Mouse (Mus musculus): Measurements from ENCODE around the gene Shisa9. TPM values are rescaled to one million over a fixed set of nuclear protein-coding genes. Genes with fewer than 3 reads are reported as not detected.

The Shisa9 gene
- polyA plus RNA-seq, 1 experiment from 2014 or later, result 5.1 TPM

DNA sequence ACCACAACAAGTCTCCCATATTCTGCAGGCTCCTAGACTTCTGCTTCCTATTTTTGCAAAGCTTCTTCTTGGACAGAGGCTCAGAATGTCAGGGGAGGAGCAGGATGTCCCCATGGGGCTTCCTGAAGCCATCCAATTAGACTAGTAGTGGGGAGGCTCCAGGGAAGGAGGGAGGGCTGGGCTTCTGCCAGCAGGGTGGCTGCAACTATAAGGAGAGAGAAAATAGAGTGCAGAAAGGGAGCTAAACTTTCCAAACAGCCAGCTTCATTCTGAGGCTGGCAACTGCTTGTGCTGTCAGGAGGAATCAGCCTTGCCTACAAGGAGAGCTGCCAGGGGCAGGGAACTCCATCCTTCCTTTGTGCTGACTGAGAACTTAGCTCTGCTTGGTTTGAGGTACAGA, 162.8 kb downstream of the Shisa9 start:
- no peak overlapping the region; the same call in 1 of the 2 replicates for H3K9ac ChIP-seq
- ATAC-seq (ENCODE audit: low FRiP score), result no peak
- H3K4me3 ChIP-seq, result no peak overlapping the region
- no peaks in the 10 kb centered on the region for H3K27me3 ChIP-seq
- H3K36me3 ChIP-seq, result no peaks in the 10 kb centered on the region
- H3K4me2 ChIP-seq, result no peak overlapping the region
- no peaks in the 10 kb centered on the region for H3K9me3 ChIP-seq
- no peak overlapping the region for H3K27ac ChIP-seq
- H3K4me1 ChIP-seq (replicated peaks), result peaks cover 2% of the 10 kb centered on the region

DNA sequence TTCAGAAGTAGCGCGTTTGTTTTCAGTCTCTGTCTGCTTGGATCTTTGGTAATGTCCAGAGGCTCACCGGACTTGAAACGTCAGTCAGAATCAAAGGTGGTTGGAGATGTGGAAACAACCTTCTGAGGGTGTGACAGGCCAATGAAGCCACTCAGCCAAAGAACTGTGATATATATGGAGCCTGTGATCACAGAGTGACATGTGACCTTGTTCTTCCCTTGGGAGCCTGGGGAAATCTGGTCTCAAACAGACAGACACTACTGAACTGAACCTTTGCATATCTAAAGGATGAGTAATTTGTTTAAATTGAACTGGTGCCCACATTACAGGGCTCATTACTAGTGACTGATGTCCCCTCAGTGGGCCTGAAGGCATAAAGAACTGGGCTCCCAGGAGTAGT, 168.1 kb downstream of the Shisa9 start:
- no peak overlapping the region for H3K27ac ChIP-seq
- WGBS, result 73% methylated on average over 4 of the region's 4 CpGs
- H3K27me3 ChIP-seq, result no peaks in the 10 kb centered on the region
- no peak overlapping the region for H3K9ac ChIP-seq
- ATAC-seq (ENCODE audit: low FRiP score), result 0 out of 2 replicates have a peak, but pooled peaks have one; percentile 21
- peaks cover 8% of the 10 kb centered on the region for H3K4me1 ChIP-seq (replicated peaks)
- no peak overlapping the region for H3K4me2 ChIP-seq
- no peaks in the 10 kb centered on the region for H3K9me3 ChIP-seq
- no peak overlapping the region for H3K4me3 ChIP-seq
- H3K36me3 ChIP-seq, result no peaks in the 10 kb centered on the region

DNA sequence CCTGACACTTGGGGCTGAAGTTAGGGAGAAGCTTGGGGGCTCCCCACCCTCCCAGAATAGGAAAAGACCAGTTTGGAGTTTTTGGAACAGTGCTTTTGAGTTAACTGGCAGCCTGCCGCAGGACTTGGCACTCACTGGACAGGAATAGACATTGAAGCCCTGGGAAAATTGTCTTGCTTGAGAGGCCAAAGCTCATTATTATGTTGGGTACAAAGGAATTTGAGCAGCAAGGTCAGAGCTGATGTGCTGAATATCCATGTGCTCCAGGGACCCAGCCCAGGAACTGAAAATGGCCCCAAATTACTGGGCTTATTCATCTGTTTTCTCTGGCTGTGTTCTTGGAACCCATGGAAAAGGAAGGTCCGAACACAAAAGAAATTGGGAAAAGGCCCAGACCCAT, 170.6 kb downstream of the Shisa9 start:
- no peak overlapping the region for H3K27ac ChIP-seq
- H3K4me3 ChIP-seq, result no peak overlapping the region
- H3K9ac ChIP-seq, result no peak overlapping the region
- peak; percentile 43; the same call in 1 of the 2 replicates for ATAC-seq (ENCODE audit: low FRiP score)
- H3K36me3 ChIP-seq, result no peaks in the 10 kb centered on the region
- no peaks in the 10 kb centered on the region for H3K27me3 ChIP-seq
- peaks cover 8% of the 10 kb centered on the region for H3K4me1 ChIP-seq (replicated peaks)
- WGBS, result 64% methylated on average over 2 of the region's 2 CpGs
- H3K9me3 ChIP-seq, result no peaks in the 10 kb centered on the region
- H3K4me2 ChIP-seq, result no peak overlapping the region

DNA sequence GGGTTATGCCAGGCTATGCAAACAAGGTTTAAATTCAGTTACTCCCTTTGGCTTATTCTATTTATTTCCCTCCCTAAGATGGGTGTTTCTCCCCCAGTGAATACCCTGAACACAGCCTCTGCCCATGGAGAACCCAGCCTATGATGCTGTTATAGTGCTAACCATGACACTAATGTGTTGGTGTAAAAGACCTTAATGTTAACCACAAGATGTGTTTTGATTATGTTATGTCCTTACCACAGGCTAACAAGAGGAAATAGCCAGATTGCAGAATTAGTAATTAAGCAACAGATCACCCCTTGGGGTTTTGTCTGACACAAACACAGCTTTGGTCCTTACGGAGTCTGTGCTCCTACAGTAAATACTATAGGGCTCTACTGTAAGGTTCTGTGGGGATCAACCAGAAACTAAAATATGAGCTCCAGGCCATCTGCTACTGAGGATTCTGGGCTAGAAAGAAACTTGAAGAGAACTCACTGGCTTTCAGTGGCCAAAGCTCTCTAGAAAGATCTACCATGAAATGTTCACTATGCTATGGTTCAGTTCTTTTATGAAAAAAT, 189.6 kb downstream of the Shisa9 start:
- Histone ChIP-seq H3K27me3 (no peaks in the 10 kb centered on the region), H3K4me3 (no peak overlapping the region), H3K36me3 (no peaks in the 10 kb centered on the region), H3K4me1 (replicated peaks) (no peaks in the 10 kb centered on the region; the same call in none of the 2 replicates), H3K27ac (no peak overlapping the region), H3K4me2 (no peak overlapping the region), H3K9me3 (no peaks in the 10 kb centered on the region), H3K9ac (no peak overlapping the region)
- no peak for ATAC-seq (ENCODE audit: low FRiP score)
- 82% methylated on average over 1 of the region's 1 CpGs for WGBS

DNA sequence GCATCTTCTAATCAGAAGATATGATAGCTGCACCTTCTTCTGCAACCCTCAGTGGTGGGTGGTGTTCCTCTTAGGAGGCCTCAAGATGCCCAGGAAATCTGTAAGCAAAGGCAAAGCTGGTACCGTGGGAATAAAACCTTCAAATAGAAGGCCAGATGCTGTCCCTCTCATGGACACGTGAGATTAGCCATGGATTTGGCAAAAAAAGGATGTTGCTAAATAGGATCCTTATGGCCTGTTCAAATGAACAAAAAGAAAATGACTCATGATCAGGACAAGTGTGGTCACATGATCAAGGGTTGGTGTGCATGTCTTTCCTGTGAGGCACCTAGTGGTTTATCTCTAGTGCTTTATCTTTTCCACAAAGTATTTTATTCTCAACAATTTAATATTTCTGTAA, 194.1 kb downstream of the Shisa9 start:
- no peaks in the 10 kb centered on the region; the same call in 1 of the 2 replicates for H3K4me1 ChIP-seq (replicated peaks)
- H3K9me3 ChIP-seq, result no peaks in the 10 kb centered on the region
- no peak for ATAC-seq (ENCODE audit: low FRiP score)
- no peak overlapping the region for H3K27ac ChIP-seq
- 90% methylated on average over 2 of the region's 2 CpGs for WGBS
- H3K9ac ChIP-seq, result no peak overlapping the region
- H3K27me3 ChIP-seq, result no peaks in the 10 kb centered on the region
- no peak overlapping the region for H3K4me3 ChIP-seq
- H3K36me3 ChIP-seq, result no peaks in the 10 kb centered on the region
- no peak overlapping the region for H3K4me2 ChIP-seq

DNA sequence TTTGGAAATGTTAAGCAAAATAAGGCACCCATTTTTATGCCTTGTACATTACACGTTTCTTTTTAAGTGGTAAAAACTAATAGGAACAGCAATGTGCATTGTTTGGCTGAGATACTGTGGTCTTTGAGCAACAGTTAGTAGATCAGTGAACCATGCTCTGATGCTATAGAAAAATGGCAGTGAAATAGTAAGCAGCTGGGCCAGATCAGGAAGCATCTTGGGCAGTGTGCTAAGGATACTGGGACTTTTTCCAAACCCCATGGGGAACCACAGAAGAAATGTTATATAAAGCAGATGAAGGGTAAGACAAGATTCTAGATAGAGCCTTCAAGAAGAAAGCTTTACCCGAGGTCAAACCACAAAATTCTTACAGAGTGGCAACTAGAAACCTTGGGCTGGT, 205.8 kb downstream of the Shisa9 start:
- Histone ChIP-seq H3K9ac (no peak overlapping the region), H3K4me1 (replicated peaks) (no peaks in the 10 kb centered on the region), H3K36me3 (no peaks in the 10 kb centered on the region), H3K9me3 (no peaks in the 10 kb centered on the region), H3K27ac (no peak overlapping the region), H3K4me2 (no peak overlapping the region), H3K27me3 (no peaks in the 10 kb centered on the region), H3K4me3 (no peak overlapping the region)
- 82% methylated on average over 2 of the region's 2 CpGs for WGBS
- no peak for ATAC-seq (ENCODE audit: low FRiP score)

DNA sequence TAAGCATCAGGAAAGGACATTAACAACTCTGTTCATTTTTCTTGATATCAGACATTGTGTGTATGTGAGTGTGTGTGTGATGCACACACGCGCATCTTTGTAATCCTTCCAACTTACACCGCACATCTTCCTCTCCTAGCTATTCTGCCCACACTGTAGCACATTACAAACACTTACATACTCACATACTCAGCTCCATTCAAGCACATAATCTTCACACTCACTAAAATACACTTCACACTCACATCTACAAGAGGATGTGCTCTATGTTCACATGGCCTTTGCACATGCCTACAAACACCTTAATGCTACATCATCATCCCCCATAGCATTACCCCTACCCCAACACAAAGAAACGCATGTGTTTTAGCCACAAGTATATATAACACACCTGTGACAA, 212.9 kb downstream of the Shisa9 start:
- Histone ChIP-seq H3K27ac (no peak overlapping the region), H3K4me1 (replicated peaks) (no peaks in the 10 kb centered on the region), H3K4me2 (no peak overlapping the region), H3K9ac (no peak overlapping the region), H3K27me3 (no peaks in the 10 kb centered on the region), H3K9me3 (no peaks in the 10 kb centered on the region), H3K4me3 (no peak overlapping the region), H3K36me3 (no peaks in the 10 kb centered on the region)
- WGBS, result 96% methylated on average over 4 of the region's 4 CpGs
- ATAC-seq (ENCODE audit: low FRiP score), result no peak

DNA sequence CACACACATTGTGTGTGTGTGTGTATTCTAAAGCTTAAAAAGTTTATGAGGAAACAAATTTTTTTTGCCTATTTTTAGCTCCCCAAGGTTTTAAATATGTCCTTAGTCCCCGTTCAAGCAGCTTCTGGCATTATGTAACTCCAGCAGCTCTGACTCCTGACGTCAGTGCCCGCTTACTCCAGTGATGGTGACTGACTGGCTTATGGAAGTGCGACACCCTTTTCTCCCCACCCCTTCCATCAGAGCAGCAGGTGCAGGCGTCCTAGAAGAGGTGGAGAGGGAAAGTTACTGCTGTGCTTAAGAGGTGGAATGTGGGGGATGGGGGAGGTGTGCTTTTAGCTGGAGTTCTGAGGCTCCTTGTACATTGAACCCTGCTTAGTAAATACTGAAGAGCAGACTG, 213.7 kb downstream of the Shisa9 start:
- ATAC-seq (ENCODE audit: low FRiP score), result no peak
- Histone ChIP-seq H3K4me1 (replicated peaks) (no peaks in the 10 kb centered on the region), H3K27me3 (no peaks in the 10 kb centered on the region), H3K27ac (no peak overlapping the region), H3K4me2 (no peak overlapping the region), H3K4me3 (no peak overlapping the region), H3K9me3 (no peaks in the 10 kb centered on the region), H3K36me3 (no peaks in the 10 kb centered on the region), H3K9ac (no peak overlapping the region)
- WGBS, result 64% methylated on average over 5 of the region's 5 CpGs

DNA sequence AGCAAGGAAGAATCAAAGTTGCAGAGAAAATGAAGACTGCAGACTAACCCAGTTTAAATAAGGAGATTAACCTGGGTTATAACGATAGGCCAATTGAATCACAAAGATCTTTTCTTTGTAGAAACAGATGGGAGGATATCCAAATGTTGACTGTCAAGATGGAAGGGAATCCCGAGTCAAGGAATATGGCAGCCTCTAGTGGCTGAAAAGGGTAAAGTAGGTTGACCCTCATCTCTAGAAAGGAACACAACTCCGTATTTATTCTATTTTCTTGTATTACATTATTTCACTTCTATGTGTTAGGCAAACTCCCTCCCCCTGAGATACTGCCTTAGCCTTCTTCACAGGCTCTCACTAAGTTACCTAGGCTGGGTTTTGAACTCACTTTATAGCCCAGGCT, 217.3 kb downstream of the Shisa9 start:
- Histone ChIP-seq H3K4me2 (no peak overlapping the region), H3K4me1 (replicated peaks) (no peaks in the 10 kb centered on the region), H3K27ac (no peak overlapping the region), H3K4me3 (no peak overlapping the region), H3K36me3 (no peaks in the 10 kb centered on the region), H3K9me3 (no peaks in the 10 kb centered on the region), H3K9ac (no peak overlapping the region), H3K27me3 (no peaks in the 10 kb centered on the region)
- no peak for ATAC-seq (ENCODE audit: low FRiP score)
- WGBS, result 29% methylated on average over 3 of the region's 3 CpGs

DNA sequence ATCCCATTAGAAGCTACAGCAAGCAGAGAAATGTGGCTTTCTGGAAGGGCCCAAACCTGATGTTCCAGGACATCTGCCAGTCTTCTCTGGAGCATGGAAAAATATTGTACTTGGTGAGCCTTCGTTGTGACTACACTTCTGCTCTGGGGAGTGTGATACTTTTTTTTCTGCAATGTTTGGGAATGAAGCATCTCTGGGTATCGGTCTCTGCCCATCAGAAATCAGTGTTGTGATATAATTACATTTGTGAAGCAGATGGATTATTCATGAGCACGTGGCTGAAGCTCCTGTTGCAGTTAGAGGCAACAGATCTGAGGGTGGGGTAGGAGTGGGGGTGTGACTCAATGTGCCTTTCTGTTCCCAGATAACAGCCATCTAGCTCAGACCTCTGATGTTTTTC, 218.2 kb downstream of the Shisa9 start:
- H3K9me3 ChIP-seq, result no peaks in the 10 kb centered on the region
- H3K27me3 ChIP-seq, result no peaks in the 10 kb centered on the region
- 50% methylated on average over 3 of the region's 3 CpGs for WGBS
- no peak overlapping the region for H3K9ac ChIP-seq
- H3K4me1 ChIP-seq (replicated peaks), result no peaks in the 10 kb centered on the region
- no peak overlapping the region for H3K4me2 ChIP-seq
- no peak overlapping the region for H3K27ac ChIP-seq
- H3K4me3 ChIP-seq, result no peak overlapping the region
- no peaks in the 10 kb centered on the region for H3K36me3 ChIP-seq
- ATAC-seq (ENCODE audit: low FRiP score), result no peak

DNA sequence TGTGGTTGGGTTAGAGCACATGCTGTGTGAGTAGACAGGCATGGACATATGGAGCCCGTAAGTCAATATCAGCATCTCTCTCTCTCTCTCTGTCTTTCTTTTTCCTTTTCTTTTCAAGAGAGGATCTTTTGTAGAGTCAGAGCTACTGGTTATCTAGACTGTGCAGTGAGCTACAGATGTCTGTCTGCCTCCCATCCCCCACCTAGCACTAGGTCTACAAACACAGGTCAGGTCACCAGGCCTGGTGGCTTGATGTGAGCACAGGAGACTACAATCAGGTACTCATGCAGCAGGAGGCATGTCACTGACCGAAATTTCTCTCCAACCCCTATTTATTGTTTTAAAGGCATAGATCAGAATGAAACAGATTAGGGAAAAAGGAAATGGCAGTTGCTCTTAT, 219.1 kb downstream of the Shisa9 start:
- no peak overlapping the region for H3K4me3 ChIP-seq
- WGBS, result 88% methylated on average over 2 of the region's 2 CpGs
- no peaks in the 10 kb centered on the region for H3K9me3 ChIP-seq
- no peak overlapping the region for H3K4me2 ChIP-seq
- no peak overlapping the region for H3K27ac ChIP-seq
- ATAC-seq (ENCODE audit: low FRiP score), result no peak
- H3K27me3 ChIP-seq, result no peaks in the 10 kb centered on the region
- H3K36me3 ChIP-seq, result no peaks in the 10 kb centered on the region
- H3K9ac ChIP-seq, result no peak overlapping the region
- no peaks in the 10 kb centered on the region for H3K4me1 ChIP-seq (replicated peaks)

DNA sequence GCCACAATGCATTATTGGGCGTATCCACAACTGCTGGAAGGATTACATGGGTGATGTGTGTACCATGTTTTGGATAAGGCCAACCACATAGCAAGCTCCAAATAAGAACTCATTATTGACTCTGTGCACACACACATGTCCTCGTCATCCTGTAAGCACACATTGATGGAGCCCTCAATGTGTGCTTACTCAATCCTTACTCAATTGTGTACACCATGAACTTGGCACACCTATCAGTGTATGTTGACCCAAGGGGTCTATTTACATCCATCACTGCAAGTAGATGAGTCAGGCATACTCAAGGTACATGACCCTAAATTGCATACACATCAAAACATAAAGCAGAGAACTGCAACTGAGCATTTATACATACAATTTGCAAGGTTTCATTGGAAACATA, 220.5 kb downstream of the Shisa9 start:
- no peak overlapping the region for H3K9ac ChIP-seq
- 90% methylated on average over 2 of the region's 2 CpGs for WGBS
- H3K9me3 ChIP-seq, result no peaks in the 10 kb centered on the region
- no peaks in the 10 kb centered on the region for H3K36me3 ChIP-seq
- ATAC-seq (ENCODE audit: low FRiP score), result no peak
- H3K27ac ChIP-seq, result no peak overlapping the region
- H3K4me1 ChIP-seq (replicated peaks), result no peaks in the 10 kb centered on the region
- no peaks in the 10 kb centered on the region for H3K27me3 ChIP-seq
- no peak overlapping the region for H3K4me3 ChIP-seq
- no peak overlapping the region for H3K4me2 ChIP-seq

DNA sequence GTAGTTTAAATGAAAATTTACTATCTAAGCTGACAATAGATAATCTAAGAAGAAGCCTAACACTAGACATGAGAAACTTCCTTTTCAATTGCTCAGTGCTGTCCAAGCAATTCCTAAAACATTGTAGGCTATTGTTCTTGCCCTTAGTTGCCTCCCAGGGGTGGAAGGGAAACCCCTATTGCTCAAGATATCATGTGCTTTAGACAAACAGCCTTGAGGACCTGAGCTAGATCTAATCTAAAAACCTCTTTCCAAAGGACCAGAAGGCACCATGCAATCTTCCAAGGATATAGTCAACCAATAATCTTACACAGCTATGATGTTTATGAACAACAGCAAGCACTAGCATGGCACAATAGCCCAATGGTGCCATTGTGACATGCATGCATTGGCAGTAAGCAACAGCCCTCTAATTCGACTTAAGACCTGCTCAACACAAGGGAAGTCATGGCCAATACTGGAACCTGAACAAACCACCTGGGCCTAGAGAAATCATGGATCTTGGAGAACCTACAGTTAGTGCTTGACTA, 222.6 kb downstream of the Shisa9 start:
- H3K27me3 ChIP-seq, result no peaks in the 10 kb centered on the region
- H3K4me2 ChIP-seq, result no peak overlapping the region
- H3K9me3 ChIP-seq, result no peaks in the 10 kb centered on the region
- no peak overlapping the region for H3K4me3 ChIP-seq
- H3K9ac ChIP-seq, result no peak overlapping the region
- no peak overlapping the region for H3K27ac ChIP-seq
- 81% methylated on average over 1 of the region's 1 CpGs for WGBS
- no peaks in the 10 kb centered on the region for H3K4me1 ChIP-seq (replicated peaks)
- no peak for ATAC-seq (ENCODE audit: low FRiP score)
- H3K36me3 ChIP-seq, result no peaks in the 10 kb centered on the region

Measured in hindbrain, embryonic 13.5 days (tissue).